Mouse (Mus musculus): Measurements from ENCODE around the gene Acsl4. TPM values are rescaled to one million over a fixed set of nuclear protein-coding genes. Genes with fewer than 3 reads are reported as not detected.

The Acsl4 gene
- total RNA-seq, 2 experiments from 2014 or later, result 24.5 to 24.9 TPM

GRCm38 (mm10) chrX:142336207-142336606 is 54.1 kb downstream of the Acsl4 start:
- DNase-seq, result no peak

DNA sequence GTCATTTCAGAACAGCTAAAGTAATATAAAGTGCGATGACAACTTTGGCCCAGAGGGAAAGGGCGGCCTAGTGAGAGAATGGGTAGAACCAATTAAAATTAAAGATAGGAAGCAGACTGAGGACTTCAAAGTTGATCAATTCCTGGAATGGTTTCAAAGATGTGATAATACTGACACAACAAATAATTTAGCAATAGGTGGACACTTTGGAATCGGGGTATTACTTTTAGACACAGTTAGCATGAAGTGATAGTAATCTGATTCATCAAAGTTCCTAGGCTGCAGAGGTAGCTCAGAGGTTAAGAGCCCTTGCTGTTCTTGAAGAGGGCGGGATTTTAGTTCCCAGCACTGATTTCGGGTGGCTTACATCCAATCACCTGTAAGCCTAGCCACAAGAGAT is 54.8 kb downstream of the Acsl4 start:
- DNase-seq, result no peak

GRCm38 (mm10) chrX:142325760-142326159 is 64.6 kb downstream of the Acsl4 start:
- no peak for DNase-seq

- no peak for DNase-seq
Measured at GRCm38 (mm10) chrX:142316106-142316505, 74.2 kb downstream of the Acsl4 start.

GRCm38 (mm10) chrX:142315270-142315669 is 75.1 kb downstream of the Acsl4 start:
- DNase-seq, result no peak

DNA sequence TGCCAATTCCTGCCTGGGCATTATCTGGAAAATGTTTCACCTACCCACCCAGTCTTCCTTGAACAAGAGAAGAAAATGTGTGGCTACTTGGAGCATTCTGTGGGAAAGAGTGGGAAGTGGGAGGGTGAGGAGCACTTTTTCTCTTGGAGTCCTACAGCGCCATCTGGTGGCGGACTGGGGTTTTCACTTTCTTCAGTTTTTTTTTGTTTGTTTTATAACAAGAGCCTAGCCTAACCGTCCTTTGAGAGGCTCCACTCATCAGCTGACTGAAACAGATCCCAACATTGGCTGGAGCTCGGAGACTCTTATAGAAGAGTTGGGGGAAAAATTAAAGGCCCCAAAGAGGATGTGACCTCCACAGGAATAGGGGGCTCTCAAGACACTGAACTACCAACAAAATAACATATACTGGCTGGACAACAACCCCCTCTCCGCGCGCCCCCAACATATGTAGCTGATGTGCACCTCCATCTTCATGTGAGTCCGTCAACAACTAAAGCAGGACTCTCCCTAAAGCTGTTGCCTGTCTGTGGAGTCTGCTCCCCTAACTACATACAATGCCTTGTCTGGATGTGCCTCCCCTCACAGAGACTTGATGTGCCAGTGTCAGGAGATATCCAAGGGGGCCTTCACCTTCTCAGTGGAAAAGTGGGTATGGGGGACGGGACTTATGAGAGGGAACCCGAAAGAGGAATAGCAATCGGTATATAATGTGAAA is 75.9 kb downstream of the Acsl4 start:
- peak; percentile 76 for DNase-seq

DNA sequence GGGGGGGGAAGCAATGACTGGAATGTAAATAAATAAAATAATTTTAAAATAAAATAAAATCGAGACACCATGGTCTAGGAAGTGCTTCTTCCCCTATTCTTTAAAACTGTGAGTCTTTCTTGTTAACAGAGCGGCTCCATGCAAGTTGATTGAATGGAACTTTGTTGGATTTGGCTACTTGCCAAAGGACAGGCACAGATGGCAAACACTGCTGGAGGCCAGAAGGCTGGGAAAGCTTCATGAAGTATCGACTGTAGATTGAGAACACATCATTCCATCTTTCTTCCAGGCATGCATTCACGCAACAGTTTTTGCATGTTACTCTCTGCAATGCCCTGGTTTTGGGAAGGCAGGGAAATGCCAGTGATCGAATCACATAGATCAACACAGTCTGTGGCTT is 79.9 kb downstream of the Acsl4 start:
- DNase-seq, result no peak

- peak; percentile 10 for DNase-seq
Measured at GRCm38 (mm10) chrX:142305869-142306581, 84.3 kb downstream of the Acsl4 start, which contains the start of gene Kcne1l. Gene Kcne1l (minus strand): TSS chrX:142306294.

DNA sequence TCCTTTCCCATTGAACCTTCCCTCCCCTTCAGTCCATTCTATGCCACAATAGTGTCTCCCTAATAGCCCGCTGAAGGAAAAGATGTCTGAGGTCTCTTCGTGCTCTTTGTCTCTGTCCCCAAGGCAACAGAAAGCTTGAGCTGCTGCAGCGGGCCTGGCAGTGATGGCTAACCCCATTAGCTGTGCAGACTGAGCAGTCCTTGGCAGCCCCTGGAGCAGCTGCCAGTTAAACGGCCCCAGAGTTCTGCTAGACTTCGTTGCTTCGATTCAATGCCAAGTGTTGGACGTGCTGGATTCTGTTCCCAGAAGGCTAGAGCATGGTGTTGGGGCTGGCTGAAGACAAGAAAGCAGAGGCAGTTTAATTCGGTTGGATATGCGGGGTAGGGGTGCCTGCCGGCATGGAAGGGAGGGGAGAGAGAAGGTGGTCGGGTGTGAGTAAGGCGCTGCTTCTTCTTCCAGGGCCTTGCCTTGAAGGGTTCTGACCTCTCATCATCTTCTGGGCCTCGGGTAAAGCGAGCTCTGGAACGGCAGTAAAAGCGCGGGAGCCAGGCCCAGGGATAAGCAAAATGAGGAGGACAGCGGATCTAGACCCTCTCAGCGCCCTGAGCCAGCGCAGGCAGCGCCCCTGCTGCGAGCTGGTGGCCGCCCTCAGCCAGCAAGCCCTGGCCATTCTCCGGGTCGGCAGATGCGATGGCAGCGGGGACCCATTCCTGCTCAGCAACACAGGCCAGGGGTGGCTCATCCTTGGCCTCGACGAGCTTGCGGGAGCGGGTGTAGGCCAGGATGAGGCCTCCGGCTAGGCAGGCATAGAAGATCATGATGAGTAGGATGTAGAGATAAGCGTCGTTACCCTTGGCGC is 85.1 kb downstream of the Acsl4 start:
- DNase-seq, result peak; percentile 4

DNA sequence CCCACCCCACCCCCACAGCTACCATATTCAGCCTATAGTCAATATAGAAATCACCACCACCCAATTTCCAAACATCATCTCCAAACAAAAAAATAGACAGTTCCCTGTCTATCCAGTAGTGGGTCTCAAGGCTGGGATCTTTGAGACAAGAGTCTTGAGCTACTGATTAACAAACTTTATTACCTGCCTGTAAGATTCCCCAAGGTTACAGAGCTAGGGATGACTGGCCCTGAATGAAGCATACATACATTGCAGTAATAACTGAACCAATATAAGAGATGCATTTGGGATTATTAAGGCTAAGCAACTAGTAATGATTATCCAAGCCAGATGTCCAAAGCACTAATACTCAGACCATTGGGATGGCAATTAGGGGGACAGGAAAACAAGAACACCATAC is 85.7 kb downstream of the Acsl4 start:
- DNase-seq, result no peak

- peak; percentile 8 for DNase-seq
Measured at GRCm38 (mm10) chrX:142303456-142303855, 86.9 kb downstream of the Acsl4 start.

- no peak for DNase-seq
Measured at GRCm38 (mm10) chrX:142285905-142286304, 104.4 kb downstream of the Acsl4 start.

DNA sequence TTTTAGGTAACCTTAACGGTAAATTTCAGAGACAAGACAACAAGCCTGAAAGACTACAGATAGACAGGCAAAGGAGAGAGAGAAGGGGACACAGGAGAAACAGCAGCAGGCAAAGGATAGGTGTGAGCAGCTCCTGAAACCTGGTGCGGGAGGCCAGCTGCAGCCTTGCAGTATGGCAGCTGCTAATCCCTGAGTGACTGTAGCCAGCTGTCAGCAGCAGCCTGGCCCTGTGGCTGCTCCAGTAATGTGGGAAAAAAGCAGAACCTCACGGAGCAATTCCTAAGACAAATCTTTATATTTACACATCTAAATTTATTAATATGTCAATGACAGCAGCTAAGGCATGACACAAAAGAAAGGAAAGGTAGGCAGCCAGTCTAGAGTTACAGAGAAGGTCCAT is 113.8 kb downstream of the Acsl4 start:
- no peak for DNase-seq

DNA sequence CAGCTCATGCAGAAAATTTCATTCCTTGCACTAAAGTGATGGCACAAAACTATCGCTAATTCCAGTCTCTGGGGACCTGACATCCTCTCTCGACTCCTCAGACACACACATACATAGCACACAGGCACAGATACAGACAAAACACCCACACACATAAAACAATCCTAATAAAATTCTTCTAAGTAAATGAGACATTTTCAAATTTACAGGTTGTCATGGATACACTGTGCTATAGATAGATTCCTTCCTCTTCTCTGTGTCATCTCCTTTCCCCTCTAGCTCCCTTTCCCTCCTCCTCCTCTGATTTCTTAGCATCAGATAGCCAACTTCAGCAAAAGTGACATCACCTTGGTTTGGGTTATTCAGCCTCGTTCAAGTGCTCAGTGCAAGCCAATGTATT is 114.3 kb downstream of the Acsl4 start:
- DNase-seq, result no peak

Other genes with a start within 250 kb of the Acsl4 start
- gene Gucy2f, start 193.6 kb downstream of the Acsl4 start, total RNA-seq (2021), result not detected
- 1 to 10 TPM; 6.1 to 6.3 TPM for gene Nxt2, start 163.8 kb downstream of the Acsl4 start, total RNA-seq (2021)
- 1 to 10 TPM; 2.2 to 3.1 TPM for gene Kcne1l, start 84.2 kb downstream of the Acsl4 start, total RNA-seq (2021)